Mouse (Mus musculus): ENCODE data around the gene Rnf167.

GRCm38 (mm10) chr11:70681897-70682581, 35.0 kb downstream of the Rnf167 start:
- TF ChIP-seq CTCF (IDR thresholded peaks at IDR 0.05; ENCODE audit: control insufficient read depth, insufficient read depth, insufficient read length) (no peak), USF1 (IDR thresholded peaks at IDR 0.05; ENCODE audit: low read depth) (no peak)
